Mouse (Mus musculus) spleen, adult 10 weeks (tissue): ENCODE data around the gene Lenep. TPM values are rescaled to one million over a fixed set of nuclear protein-coding genes. Genes with fewer than 3 reads are reported as not detected.

Experiments used
- polyA plus RNA-seq: library from polyadenylated mRNA; stranded (reverse); fragments of 350-450 nt; fragmentation: Illumina TruSeq; extraction: RNeasy Lipid Tissue Mini Kit (QIAGEN cat#74804); gene quantifications from one replicate; pipeline ENCODE4 v1.2.3, GENCODE M21; 2015; ENCODE audit warnings: low replicate concordance; ENCODE audit not compliant: insufficient read depth

The Lenep gene
- polyA plus RNA-seq = 5.6 TPM

GRCm38 (mm10) chr3:89402693-89403092, at the start of gene Lenep:
Gene Lenep, minus strand, starts transcription at chr3:89402793.

GRCm38 (mm10) chr3:89436176-89437113, 33.9 kb upstream of the Lenep start, which contains the start of gene Pbxip1:
Gene Pbxip1, plus strand, starts transcription at chr3:89436706.

GRCm38 (mm10) chr3:89430171-89431159, 27.9 kb upstream of the Lenep start, which contains the start of gene Pygo2:
Gene Pygo2, plus strand, starts transcription at chr3:89430214.

GRCm38 (mm10) chr3:89418170-89418860, 15.7 kb upstream of the Lenep start, which contains the start of the genes Cks1b and Shc1:
Gene Cks1b, minus strand, starts transcription at chr3:89418383.
Gene Shc1, plus strand, starts transcription at chr3:89418443.

GRCm38 (mm10) chr3:89411490-89412393, 9.1 kb upstream of the Lenep start, which contains the start of gene Flad1:
Gene Flad1, minus strand, starts transcription at chr3:89411870.

GRCm38 (mm10) chr3:89394006-89394893, 8.3 kb downstream of the Lenep start, which contains the start of gene Zbtb7b:
Gene Zbtb7b, minus strand, starts transcription at chr3:89394776.

GRCm38 (mm10) chr3:89365153-89365485, 37.5 kb downstream of the Lenep start, which contains the start of gene Dcst1:
Gene Dcst1, minus strand, starts transcription at chr3:89365253.

GRCm38 (mm10) chr3:89361675-89362074, 40.9 kb downstream of the Lenep start, which contains the start of gene Dcst2:
Gene Dcst2, plus strand, starts transcription at chr3:89361975.

Other genes starting within 250 kb of the Lenep start
- gene Hcn3, start 242.6 kb downstream of the Lenep start, polyA plus RNA-seq = 0.23 TPM
- gene Clk2, start 238.0 kb downstream of the Lenep start, polyA plus RNA-seq = 91.6 TPM
- 49.7 TPM for gene Scamp3, start 225.3 kb downstream of the Lenep start, polyA plus RNA-seq
- 19.3 TPM for gene Fam189b, start 219.7 kb downstream of the Lenep start, polyA plus RNA-seq
- 71.7 TPM for gene Gba, start 199.9 kb downstream of the Lenep start, polyA plus RNA-seq
- gene Thbs3, start 187.6 kb downstream of the Lenep start, polyA plus RNA-seq = 2.9 TPM
- gene Mtx1, start 175.7 kb downstream of the Lenep start, polyA plus RNA-seq = 58.4 TPM
- 0.52 TPM for gene Muc1, start 173.7 kb downstream of the Lenep start, polyA plus RNA-seq
- 83.8 TPM for gene Krtcap2, start 156.8 kb downstream of the Lenep start, polyA plus RNA-seq
- 0.54 TPM for gene Trim46, start 156.5 kb downstream of the Lenep start, polyA plus RNA-seq
- gene Dpm3, start 143.4 kb downstream of the Lenep start, polyA plus RNA-seq = 3.5 TPM
- gene Slc50a1, start 132.2 kb downstream of the Lenep start, polyA plus RNA-seq = 93.1 TPM
- gene Efna1, start 121.7 kb downstream of the Lenep start, polyA plus RNA-seq = 3.6 TPM
- gene Efna3, start 79.8 kb downstream of the Lenep start, polyA plus RNA-seq = not detected
- not detected for gene Efna4, start 64.8 kb downstream of the Lenep start, polyA plus RNA-seq
- 18.7 TPM for gene Adam15, start 52.8 kb downstream of the Lenep start, polyA plus RNA-seq
- 0.36 TPM for gene Dcst2, start 40.8 kb downstream of the Lenep start, polyA plus RNA-seq
- gene Dcst1, start 37.5 kb downstream of the Lenep start, polyA plus RNA-seq = 0.44 TPM
- 14.7 TPM for gene Zbtb7b, start 8.0 kb downstream of the Lenep start, polyA plus RNA-seq
- 16.6 TPM for gene Flad1, start 9.1 kb upstream of the Lenep start, polyA plus RNA-seq
- 31.1 TPM for gene Cks1b, start 15.6 kb upstream of the Lenep start, polyA plus RNA-seq
- 56.3 TPM for gene Shc1, start 15.7 kb upstream of the Lenep start, polyA plus RNA-seq
- 34.0 TPM for gene Pygo2, start 27.4 kb upstream of the Lenep start, polyA plus RNA-seq
- 51.6 TPM for gene Pbxip1, start 33.9 kb upstream of the Lenep start, polyA plus RNA-seq
- 16.0 TPM for gene Pmvk, start 51.7 kb upstream of the Lenep start, polyA plus RNA-seq
- 0.35 TPM for gene Kcnn3, start 117.4 kb upstream of the Lenep start, polyA plus RNA-seq